Mouse (Mus musculus): ENCODE measurements at regions not wholly inside any gene's neighbourhood (a gene's known extent, or its start where the extent isn't known, plus 50 kb on each side); places are given as distances from the start of the nearest gene placed in this dataset.

- in situ Hi-C loops (cut with MboI; ENCODE audit: low pct_unique_long_range_greater_than_20kb in 1 of 2, low sequenced_read_pairs in 2 of 2, unreplicated experiment in 1 of 2), result no loop called here
Measured at GRCm38 (mm10) chr14:76703373-76703764, 146.7 kb upstream of the Serp2 start.

- in situ Hi-C loops (cut with MboI; ENCODE audit: low pct_unique_long_range_greater_than_20kb in 1 of 2, low sequenced_read_pairs in 2 of 2, unreplicated experiment in 1 of 2), result no loop called here
Measured at GRCm38 (mm10) chr14:76702709-76703372, 146.2 kb upstream of the Serp2 start.

DNA sequence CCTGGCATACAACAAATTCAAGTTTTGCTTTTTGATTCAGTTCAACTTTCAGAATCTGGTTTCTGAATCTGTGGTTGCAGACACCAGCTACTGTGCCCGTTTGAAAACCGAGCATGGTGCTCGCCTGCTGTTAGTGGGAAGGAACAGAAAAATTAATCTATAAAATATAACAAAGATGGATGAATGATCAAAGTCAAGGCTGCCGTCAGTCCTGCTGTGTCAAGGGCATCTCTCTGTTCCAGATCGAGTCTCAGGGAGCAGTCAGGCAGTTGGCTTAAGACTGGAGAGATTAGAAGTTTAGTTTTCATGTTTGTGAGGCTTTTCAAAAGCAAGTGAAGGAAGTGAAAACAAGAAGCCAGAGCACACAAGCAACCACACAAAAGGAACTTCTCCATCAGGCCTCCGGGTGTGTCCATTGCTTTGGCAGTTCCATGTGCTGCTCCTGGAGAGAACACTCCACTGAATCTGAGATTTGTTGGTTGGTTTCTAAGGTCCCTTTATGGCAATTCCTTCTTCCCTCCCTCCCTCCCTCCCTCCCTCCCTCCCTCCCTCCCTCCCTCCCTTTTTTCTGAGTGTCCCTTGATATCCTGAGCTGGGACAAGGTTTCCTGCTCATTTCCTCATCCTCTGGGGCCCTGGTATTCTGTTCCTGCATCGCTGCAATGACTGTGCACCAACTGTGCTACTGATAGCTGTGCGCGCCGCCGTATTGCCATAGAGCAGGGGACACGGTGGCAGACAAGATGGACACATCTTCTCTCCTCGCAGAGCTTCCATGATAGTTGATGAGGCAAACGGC is 145.4 kb upstream of the Serp2 start:
- in situ Hi-C loops (cut with MboI; ENCODE audit: low pct_unique_long_range_greater_than_20kb in 1 of 2, low sequenced_read_pairs in 2 of 2, unreplicated experiment in 1 of 2), result no loop called here

GRCm38 (mm10) chr14:76701304-76701703 is 144.6 kb upstream of the Serp2 start:
- in situ Hi-C loops (cut with MboI; ENCODE audit: low pct_unique_long_range_greater_than_20kb in 1 of 2, low sequenced_read_pairs in 2 of 2, unreplicated experiment in 1 of 2), result no loop called here

GRCm38 (mm10) chr14:76700796-76701195 is 144.1 kb upstream of the Serp2 start:
- in situ Hi-C loops (cut with MboI; ENCODE audit: low pct_unique_long_range_greater_than_20kb in 1 of 2, low sequenced_read_pairs in 2 of 2, unreplicated experiment in 1 of 2), result no loop called here

DNA sequence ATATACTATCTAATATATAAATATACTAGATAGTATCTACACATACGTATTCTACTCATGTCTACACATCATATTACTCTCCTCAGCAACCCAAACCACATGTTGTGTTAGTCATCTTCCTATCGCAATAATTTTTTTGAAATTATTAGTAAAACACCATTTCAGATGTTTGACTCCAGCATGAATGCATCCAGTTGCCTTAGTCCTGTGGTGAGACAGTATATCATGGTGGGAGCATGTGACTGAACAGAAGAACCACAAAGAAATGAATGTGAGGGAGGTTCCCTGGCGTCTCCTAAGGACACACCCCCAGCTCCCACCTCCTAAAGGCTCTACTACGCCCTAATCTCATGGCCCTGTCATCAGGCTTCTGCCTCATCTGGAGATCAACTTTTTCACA is 143.5 kb upstream of the Serp2 start:
- in situ Hi-C loops (cut with MboI; ENCODE audit: low pct_unique_long_range_greater_than_20kb in 1 of 2, low sequenced_read_pairs in 2 of 2, unreplicated experiment in 1 of 2), result no loop called here

DNA sequence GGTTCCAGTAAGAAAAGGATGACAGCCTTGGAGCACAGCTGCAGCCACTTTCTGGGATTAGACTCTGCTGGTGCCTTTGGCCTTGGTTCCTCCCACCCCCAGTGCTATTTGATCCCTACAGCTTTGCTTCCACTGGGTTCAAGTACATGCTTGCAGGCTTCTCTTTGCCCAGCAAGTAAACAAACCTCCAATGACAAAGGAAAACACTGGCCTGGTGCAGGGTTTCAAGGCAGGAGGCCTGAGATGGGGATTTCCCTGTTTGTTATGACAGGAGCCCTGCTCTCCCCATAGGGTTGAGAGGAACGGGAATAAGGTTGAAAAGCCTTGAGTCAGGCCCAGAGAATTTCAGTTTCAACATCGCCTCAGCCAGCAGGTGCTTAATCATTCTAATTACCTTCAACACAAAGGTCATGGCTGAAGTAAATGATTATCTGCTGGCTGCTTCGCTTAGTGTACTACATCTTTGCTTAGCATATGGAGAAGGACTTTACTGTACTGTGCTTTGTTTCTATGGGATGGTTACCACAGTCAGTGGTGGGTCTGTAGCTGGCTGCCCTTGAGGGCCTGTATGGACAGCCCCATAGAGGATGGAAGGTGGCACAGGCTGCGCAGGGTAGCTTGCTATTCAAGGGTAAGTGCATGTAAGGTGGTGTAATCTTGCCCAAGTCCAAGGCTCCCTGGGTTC is 142.2 kb upstream of the Serp2 start:
- in situ Hi-C loops (cut with MboI; ENCODE audit: low pct_unique_long_range_greater_than_20kb in 1 of 2, low sequenced_read_pairs in 2 of 2, unreplicated experiment in 1 of 2), result no loop called here

DNA sequence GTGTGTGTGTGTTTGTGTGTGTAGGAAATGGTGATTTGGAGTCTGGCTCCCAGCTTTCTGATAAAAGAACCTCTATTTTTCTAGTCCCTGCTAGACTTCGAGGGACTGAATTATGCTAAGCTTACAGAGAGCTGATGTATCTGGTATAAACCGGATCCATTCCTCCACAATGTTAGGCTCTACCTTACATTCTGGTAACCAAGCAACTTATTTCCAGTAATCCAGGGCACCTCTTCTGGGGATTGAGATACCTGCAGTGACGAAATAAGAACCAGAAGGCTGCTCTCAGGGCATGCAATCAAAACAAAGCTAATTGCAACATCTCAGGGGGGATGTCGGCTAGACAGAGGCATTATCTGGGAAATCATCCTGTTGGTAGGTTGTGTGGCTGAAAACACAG is 140.0 kb upstream of the Serp2 start:
- in situ Hi-C loops (cut with MboI; ENCODE audit: low pct_unique_long_range_greater_than_20kb in 1 of 2, low sequenced_read_pairs in 2 of 2, unreplicated experiment in 1 of 2), result no loop called here

- in situ Hi-C loops (cut with MboI; ENCODE audit: low pct_unique_long_range_greater_than_20kb in 1 of 2, low sequenced_read_pairs in 2 of 2, unreplicated experiment in 1 of 2), result no loop called here
Measured at GRCm38 (mm10) chr14:76695691-76696355, 139.1 kb upstream of the Serp2 start.

GRCm38 (mm10) chr14:76694894-76695293 is 138.2 kb upstream of the Serp2 start:
- in situ Hi-C loops (cut with MboI; ENCODE audit: low pct_unique_long_range_greater_than_20kb in 1 of 2, low sequenced_read_pairs in 2 of 2, unreplicated experiment in 1 of 2), result no loop called here

DNA sequence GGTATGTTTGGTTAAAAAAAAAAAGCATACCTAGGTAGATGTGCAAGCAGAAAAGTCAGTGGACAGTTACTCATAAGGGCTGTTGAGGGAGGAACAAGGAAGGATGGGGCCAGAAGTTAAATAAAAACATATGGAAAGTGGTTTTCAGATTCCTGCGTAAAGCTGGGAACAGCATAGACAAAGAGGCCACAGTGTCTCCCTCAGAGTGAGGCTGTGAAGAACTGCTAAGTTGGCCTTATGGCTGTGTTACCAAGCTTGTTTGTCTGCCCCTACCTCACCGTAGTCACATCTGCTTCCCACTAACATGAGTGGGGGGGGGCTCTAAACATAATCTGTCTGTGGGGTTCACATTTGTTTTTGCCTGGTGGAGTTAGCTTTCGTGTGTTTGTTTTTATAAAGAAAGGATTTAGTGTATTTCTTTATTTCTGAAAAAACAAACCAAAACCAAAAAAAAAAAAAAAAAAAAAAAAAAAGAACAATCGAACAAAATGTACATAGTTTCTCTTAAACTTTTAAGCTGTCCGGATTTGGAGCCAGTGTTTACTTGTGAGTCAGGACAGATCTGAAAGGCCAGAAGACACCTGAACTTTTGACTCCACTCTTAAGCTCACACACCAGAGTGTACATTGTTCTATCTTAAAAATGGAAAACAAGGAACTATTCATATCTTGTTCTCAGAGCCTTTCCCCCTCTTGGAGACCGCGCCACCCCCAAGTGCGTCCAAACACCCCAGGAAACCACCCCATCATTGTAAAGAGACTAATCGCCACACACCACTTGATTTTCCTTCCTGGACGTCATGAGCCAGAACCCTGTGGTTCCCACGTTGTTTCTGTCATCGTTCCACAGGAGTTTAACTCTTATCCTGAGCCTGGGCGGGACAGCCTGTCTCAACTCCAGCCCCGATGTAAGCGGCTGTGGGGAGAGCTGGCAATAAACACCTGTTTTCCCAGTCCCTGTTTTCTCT is 136.9 kb upstream of the Serp2 start:
- in situ Hi-C loops (cut with MboI; ENCODE audit: low pct_unique_long_range_greater_than_20kb in 1 of 2, low sequenced_read_pairs in 2 of 2, unreplicated experiment in 1 of 2), result no loop called here

- in situ Hi-C loops (cut with MboI; ENCODE audit: low pct_unique_long_range_greater_than_20kb in 1 of 2, low sequenced_read_pairs in 2 of 2, unreplicated experiment in 1 of 2), result no loop called here
Measured at GRCm38 (mm10) chr14:76687971-76688407, 131.3 kb upstream of the Serp2 start.

GRCm38 (mm10) chr14:76686762-76687453 is 130.2 kb upstream of the Serp2 start:
- in situ Hi-C loops (cut with MboI; ENCODE audit: low pct_unique_long_range_greater_than_20kb in 1 of 2, low sequenced_read_pairs in 2 of 2, unreplicated experiment in 1 of 2), result no loop called here

DNA sequence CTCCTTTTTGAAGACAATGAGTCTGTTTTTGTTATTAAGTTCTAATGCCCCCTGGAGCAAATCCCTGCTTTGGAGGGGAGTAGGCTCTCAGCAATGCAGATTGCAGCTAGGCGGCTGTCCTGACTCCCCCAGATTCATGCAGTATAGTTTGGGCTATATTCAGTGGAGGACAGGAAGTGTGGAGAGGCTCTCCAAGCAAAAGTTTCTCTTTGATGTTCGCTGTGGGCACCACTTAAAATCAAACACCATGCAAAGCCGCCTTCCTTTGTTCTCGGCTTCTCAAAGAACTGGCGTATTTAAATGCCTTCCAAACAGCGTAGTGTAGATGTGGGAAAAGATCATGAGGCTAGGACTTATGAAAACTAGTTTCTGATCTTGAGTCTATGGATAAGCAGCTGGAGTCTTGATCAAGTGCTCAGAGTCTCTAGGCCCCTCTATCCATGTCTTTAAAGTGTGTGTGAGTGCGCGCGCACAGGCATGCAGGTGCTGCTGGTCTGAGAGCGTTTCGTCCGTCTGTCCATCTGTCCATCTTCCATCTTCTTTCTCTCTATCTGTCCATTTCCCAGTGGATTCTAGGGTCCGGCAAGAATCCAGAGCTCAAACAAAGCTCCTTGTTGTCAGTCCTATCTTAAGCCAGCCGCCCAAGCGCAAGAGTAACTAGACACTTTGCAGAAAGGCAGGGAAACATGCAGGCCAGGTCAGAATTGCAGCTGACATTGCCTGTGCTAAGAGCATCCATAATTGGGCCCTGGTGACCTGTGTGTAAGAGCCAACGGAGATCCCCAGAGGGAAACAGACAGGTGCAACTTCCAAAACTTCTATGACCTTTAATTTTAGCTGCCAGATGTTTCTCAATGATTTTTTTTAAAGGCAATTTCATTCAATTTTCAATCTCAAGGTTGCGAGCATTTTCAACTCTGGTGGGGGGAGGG is 129.4 kb upstream of the Serp2 start:
- in situ Hi-C loops (cut with MboI; ENCODE audit: low pct_unique_long_range_greater_than_20kb in 1 of 2, low sequenced_read_pairs in 2 of 2, unreplicated experiment in 1 of 2), result no loop called here

DNA sequence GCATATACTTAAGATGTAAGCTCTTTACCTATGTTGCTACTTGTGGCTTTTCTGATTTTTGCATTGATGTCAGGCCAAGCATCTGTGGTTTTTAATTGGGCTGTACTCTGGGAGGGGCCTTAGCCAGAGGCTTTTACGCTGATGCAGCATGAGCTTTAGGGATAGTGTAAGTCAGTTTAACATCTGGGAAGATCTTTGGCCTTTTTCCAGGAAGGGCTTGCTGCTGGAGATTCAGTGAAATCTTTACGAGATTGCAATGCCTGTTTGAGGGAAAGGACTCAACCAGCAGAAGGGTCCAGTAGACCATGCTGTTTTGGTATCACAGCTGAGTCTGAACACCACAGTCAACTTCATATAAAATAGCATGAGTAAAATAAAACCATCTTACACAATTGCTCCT is 127.6 kb upstream of the Serp2 start:
- in situ Hi-C loops (cut with MboI; ENCODE audit: low pct_unique_long_range_greater_than_20kb in 1 of 2, low sequenced_read_pairs in 2 of 2, unreplicated experiment in 1 of 2), result no loop called here

- in situ Hi-C loops (cut with MboI; ENCODE audit: low pct_unique_long_range_greater_than_20kb in 1 of 2, low sequenced_read_pairs in 2 of 2, unreplicated experiment in 1 of 2), result no loop called here
Measured at GRCm38 (mm10) chr14:76681581-76682377, 125.1 kb upstream of the Serp2 start.
